In the genomic region with DNA sequence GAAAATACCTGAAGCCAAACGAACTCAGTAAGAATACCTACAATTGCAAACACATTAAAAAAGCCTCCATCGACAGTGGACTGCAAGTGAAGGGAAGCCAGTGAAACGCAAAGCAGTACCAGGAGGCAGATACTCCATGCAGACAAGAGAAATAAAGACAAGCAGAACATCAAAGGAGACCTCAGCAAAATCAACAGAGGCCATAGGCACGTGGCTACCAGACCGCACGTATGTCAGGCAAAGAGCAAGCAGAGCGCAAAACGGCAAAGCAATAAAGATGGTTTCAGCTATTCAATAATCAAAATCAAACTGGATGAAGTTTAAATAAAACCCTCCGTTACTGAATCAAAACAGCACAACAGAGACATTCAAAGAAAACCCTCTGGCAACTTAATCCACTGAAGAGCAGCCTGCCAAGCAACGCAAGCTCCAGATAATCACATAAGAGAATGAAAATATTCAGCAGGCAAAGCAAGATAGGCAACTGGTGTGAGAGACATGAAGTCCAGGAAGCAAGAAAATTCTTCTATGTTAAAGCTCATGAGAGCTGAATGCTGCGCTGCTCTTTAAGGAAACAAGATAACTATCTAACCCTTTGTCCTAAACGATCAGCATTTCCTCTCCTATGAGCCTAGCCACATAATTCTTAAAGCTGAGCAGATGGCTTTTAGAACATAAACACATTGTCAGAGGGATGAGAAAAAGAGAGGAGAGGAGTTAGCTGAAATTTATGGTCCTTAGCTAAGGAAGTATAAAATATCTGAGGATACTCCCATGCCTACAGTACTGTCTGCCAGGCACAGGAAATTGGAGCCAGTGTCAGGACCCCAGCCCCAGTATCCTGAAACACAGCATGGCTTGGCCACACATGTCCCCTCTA, we compare ENCODE assay signal across 9 mouse cellular contexts.
DNase-seq lines count a peak whose midpoint lies in the region; ATAC-seq and TF ChIP-seq lines count a peak whose summit lies in the region.
"Had no signal": no experiment of that assay in that cellular context is flagged by ENCODE, and none has a peak within 500 bp of the region (broad histone marks: within the 10 kb centered on the region; RNA-seq: fewer than 3 reads in every experiment).

No protein-coding gene starts in this region.

- no peak overlapping the region for H3K4me2 ChIP-seq in midbrain, embryonic 15.5 days
- H3K4me2 ChIP-seq: midbrain, embryonic 12.5 days had no signal

- H3K27me3 ChIP-seq in G1E (ENCODE audit: insufficient read depth, low read length), result no peaks in the 10 kb centered on the region
- no peaks in the 10 kb centered on the region for H3K27me3 ChIP-seq in midbrain, embryonic 15.5 days (replicated peaks)
- H3K27me3 ChIP-seq: midbrain, embryonic 12.5 days had no signal

- H3K36me3 ChIP-seq in G1E (replicated peaks), result no peaks in the 10 kb centered on the region
- no peaks in the 10 kb centered on the region for H3K36me3 ChIP-seq in midbrain, embryonic 15.5 days (replicated peaks)
- H3K36me3 ChIP-seq: midbrain, embryonic 12.5 days had no signal

- no peak overlapping the region for H3K9ac ChIP-seq in midbrain, embryonic 15.5 days
- H3K9ac ChIP-seq: midbrain, embryonic 12.5 days had no signal

- peak; percentile 5 for DNase-seq in kidney, postnatal 14 days
- DNase-seq in kidney, postnatal 25 days, result no peak
- no peak for DNase-seq in G1E (ENCODE audit: low spot score)
- DNase-seq in embryo, embryonic 10 days (ENCODE audit: low spot score), result peak; percentile 13
- DNase-seq in Muller cell, postnatal 12 days (ENCODE audit: inconsistent ontology term), result no peak
- no peak for DNase-seq in ovary, postnatal 10 days (ENCODE audit: low spot score)
- DNase-seq in testis, postnatal 10 days (ENCODE audit: low spot score), result no peak

- no peak overlapping the region for H3K4me3 ChIP-seq in G1E (ENCODE audit: low read depth, low read length)
- H3K4me3 ChIP-seq in midbrain, embryonic 15.5 days, result no peak overlapping the region
- H3K4me3 ChIP-seq: midbrain, embryonic 12.5 days had no signal

- H3K27ac ChIP-seq in midbrain, embryonic 15.5 days, result no peak overlapping the region
- H3K27ac ChIP-seq: midbrain, embryonic 12.5 days had no signal

- peaks cover 42% of the 10 kb centered on the region for H3K4me1 ChIP-seq in G1E (ENCODE audit: insufficient read depth, low read depth, low read length)
- peaks cover 3% of the 10 kb centered on the region; the same call in 1 of the 2 replicates for H3K4me1 ChIP-seq in midbrain, embryonic 15.5 days
- H3K4me1 ChIP-seq: midbrain, embryonic 12.5 days had no signal

- ATAC-seq in G1E (ENCODE audit: extremely low read depth, insufficient number of reproducible peaks, low FRiP score, poor library complexity, severe bottlenecking), result peak; percentile 41
- ATAC-seq in midbrain, embryonic 15.5 days (replicated peaks), result 0 out of 2 replicates have a peak, but pooled peaks have one; percentile 56

- H3K9me3 ChIP-seq in G1E (replicated peaks), result no peaks in the 10 kb centered on the region
- no peaks in the 10 kb centered on the region for H3K9me3 ChIP-seq in midbrain, embryonic 15.5 days
- H3K9me3 ChIP-seq: midbrain, embryonic 12.5 days had no signal

- WGBS in midbrain, embryonic 15.5 days, result 46% methylated on average over 12 of the region's 12 CpGs

- TF ChIP-seq CTCF in G1E (IDR thresholded peaks at IDR 0.05; ENCODE audit: low read depth, low read length), result no peak

Comparison
In these comparisons a context has a peak if more than half of its experiments do, and no peak if none do; other contexts are left out.
1. DNase-seq: peak in kidney, postnatal 14 days (single experiment) and embryo, embryonic 10 days (single experiment); none in kidney, postnatal 25 days (0 of 2), G1E (single experiment), Muller cell, postnatal 12 days (single experiment), ovary, postnatal 10 days (single experiment) and testis, postnatal 10 days (single experiment).